Mouse (Mus musculus) macrophage (primary cell): ENCODE data around the gene Slx4. TPM values are rescaled to one million over a fixed set of nuclear protein-coding genes. Genes with fewer than 3 reads are reported as not detected.
"Not testable (repeated sequence)": the region's sequence is repeated elsewhere in the genome, so short reads cannot be mapped to it uniquely, and the experiment has no call there.

ENCODE experiments used
- H3K27ac ChIP-seq: fragments of 350-480 bp; formaldehyde crosslinking; 2 replicates; pipeline ENCODE4 v1.9.0; 2021
- H3K36me3 ChIP-seq: fragments of 350-480 bp; formaldehyde crosslinking; 2 replicates; pipeline ENCODE4 v1.9.0; 2021; ENCODE audit errors: inconsistent target
- H3K4me3 ChIP-seq: fragments of 350-480 bp; formaldehyde crosslinking; 2 replicates; pipeline ENCODE4 v1.9.0; 2021; ENCODE audit errors: inconsistent target
- H3K79me2 ChIP-seq: fragments of 350-480 bp; formaldehyde crosslinking; 2 replicates; pipeline ENCODE4 v1.9.0; 2021; ENCODE audit errors: inconsistent target
- WGBS: methylation state at CpG from one replicate; pipeline ENCODE4 v1.1.7; 2026; ENCODE audit warnings: inconsistent platforms; ENCODE audit not compliant: missing documents; 5-methylcytosine and 5-hydroxymethylcytosine counted together
- polyA plus RNA-seq: library from polyadenylated mRNA; stranded (reverse); fragments of 250-400 nt; gene quantifications from 3 replicates; pipeline ENCODE4 v1.2.4, GENCODE M21; 2018; ENCODE audit warnings: inconsistent platforms

Slx4 gene
- polyA plus RNA-seq, 1 experiment from 2014 or later: 28.0 TPM

DNA sequence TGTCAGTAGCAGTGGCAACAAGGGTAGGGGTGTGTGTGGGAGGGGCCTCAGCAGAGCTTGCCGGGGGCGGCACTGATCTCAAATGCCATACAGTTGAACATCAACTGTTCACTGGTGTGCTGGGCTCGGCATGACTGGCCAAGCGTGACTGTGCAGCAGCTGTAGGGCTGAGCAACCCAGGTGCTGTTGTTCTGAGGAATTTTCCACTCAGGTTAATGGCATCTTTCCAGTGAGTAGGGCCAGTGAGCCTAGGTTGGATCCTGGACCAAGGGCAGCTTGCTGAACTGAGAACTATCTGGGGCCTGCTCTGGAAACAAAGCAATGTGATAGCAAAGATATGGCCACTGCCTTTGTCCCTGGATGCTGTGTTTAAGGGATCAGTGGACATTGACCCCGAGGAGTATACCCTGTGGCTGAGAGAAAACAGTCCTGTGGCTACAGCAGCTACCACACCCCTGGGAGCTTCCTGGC, 25.8 kb upstream of the Slx4 start:
- H3K36me3 ChIP-seq: no peaks in the 10 kb centered on the region
- WGBS: 89% methylated on average over 5 of the region's 5 CpGs
- H3K4me3 ChIP-seq: no peak overlapping the region
- H3K79me2 ChIP-seq: no peaks in the 10 kb centered on the region
- no peak overlapping the region for H3K27ac ChIP-seq

DNA sequence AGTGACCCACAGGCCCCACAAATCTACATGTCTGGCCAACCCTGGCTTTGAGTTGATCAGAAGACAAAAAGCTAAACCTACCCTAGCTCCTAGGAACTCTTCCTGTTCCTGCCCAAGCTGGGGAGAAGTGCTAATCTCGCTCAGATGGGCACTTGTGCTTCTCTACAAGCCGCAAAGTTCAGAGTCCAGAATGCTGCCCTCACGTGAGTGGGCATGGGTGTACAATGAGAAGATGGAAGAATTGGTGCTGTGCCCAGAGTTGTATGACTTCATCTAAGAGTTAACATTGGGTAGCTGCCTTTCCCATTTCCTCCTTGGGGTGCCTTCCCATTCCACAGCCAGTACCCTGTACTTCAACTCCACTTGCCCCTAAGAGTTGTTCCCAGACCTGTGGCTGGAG, 23.6 kb upstream of the Slx4 start:
- Histone ChIP-seq H3K4me3 (no peak overlapping the region), H3K79me2 (no peaks in the 10 kb centered on the region)

DNA sequence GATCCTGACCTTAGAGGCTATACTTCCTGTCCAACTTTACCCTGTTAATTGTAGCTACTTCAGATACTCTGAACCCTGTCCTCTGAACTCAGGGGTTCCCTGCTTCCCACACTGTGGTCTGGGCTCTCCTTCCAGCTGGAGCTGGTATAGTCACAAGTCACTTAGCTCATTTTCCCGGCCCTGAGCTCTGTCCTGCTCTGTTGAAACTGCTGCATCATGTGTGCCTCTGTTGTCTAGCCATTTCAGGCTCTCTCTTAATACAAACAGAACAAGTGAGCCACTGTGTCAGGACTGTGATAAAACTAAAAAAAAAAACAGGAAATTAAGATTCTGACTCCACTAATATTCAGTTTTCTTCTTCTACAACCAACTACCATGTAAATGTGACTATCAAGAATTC, 23.1 kb upstream of the Slx4 start:
- Histone ChIP-seq H3K36me3 (no peaks in the 10 kb centered on the region), H3K27ac (no peak overlapping the region), H3K79me2 (no peaks in the 10 kb centered on the region), H3K4me3 (no peak overlapping the region)
- WGBS: 38% methylated on average over 1 of the region's 1 CpGs

More for the DNA sequence above, 23.6 kb upstream of the Slx4 start:
- Histone ChIP-seq H3K36me3 (no peaks in the 10 kb centered on the region), H3K27ac (no peak overlapping the region)
- WGBS: 90% methylated on average over 3 of the region's 3 CpGs

DNA sequence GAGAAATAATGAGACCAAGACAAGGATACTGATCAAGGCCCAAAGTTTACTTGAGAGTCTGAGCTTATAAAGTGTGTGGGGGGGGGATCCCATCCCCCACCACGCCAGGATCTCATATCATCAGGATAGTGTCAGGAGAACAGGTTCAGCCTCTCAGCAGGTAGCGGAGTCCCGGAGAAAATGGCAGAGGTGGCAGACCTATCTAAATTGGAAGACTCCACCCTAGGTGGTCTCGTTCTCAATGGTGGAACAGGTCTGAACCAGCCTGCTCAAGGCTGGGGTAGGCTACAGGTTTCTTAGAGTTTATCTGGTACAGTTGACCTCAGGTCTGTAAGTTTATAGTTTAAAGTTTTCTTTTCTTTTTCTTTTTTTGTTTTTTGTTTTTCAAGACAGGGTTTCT, 19.1 kb upstream of the Slx4 start:
- H3K27ac ChIP-seq: no peak overlapping the region
- whole genome bisulfite sequencing: 85% methylated on average over 4 of the region's 4 CpGs

DNA sequence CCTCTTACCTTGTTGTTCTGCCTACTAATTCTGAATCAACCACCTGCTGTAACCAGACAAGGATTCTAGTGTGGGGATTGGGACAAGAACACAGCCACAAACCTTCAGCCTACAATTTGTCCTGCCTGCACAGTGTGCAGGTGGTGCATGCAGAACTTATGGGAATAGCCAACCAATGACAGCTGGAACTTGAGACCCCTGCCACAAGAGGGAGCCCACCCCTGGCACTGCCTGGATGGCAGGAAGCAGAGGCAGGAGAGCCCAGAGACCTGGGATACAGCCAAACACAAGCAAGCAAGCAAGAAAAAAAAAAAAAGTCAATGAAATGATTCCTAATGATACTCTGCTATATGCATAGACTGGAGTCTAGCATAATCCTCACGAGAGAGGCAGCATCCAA, 17.7 kb upstream of the Slx4 start:
- WGBS: 89% methylated on average over 1 of the region's 1 CpGs
- H3K27ac ChIP-seq: no peak overlapping the region
- no peaks in the 10 kb centered on the region for H3K36me3 ChIP-seq
- H3K4me3 ChIP-seq: no peak overlapping the region
- H3K79me2 ChIP-seq: no peaks in the 10 kb centered on the region

More for the DNA sequence above, 19.1 kb upstream of the Slx4 start:
- Histone ChIP-seq H3K36me3 (no peaks in the 10 kb centered on the region), H3K4me3 (no peak overlapping the region), H3K79me2 (no peaks in the 10 kb centered on the region)

DNA sequence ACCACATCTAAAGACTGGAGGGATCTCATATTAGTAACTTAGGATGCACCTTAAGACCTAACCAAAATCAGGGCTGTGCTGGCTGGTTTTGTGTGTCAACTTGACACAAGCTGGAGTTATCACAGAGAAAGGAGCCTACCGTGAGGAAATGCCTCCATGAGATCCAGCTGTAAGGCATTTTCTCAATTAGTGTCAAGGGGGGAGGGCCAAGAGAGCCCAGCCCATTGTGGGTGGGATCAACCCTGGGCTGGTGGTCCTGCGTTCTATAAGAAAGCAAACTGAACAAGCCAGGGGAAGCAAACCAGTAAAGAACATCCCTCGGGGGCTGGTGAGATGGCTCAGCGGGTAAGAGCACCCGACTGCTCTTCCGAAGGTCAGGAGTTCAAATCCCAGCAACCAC, 13.9 kb upstream of the Slx4 start:
- WGBS: 92% methylated on average over 2 of the region's 6 CpGs
- H3K79me2 ChIP-seq, H3K27ac ChIP-seq, H3K4me3 ChIP-seq, H3K36me3 ChIP-seq: not testable (repeated sequence)

DNA sequence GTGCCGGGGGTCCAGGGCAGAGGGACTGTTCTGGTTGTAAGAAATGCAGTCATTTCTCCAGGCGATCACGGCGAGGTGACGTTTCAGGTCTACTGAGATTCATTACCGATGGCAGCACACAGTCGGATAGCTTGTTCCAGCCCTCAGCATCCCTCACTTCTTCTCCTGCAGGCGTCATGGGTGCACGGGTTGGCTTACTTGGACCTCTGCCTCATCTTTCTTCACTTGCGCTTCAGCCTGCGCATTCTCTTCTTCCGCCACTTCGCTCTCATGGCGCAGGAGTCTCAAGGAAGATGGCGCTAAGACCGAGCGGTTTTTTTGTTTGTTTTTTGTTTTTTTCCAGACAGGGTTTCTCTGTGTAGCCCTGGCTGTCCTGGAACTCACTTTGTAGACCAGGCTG, 13.2 kb upstream of the Slx4 start:
- H3K79me2 ChIP-seq, H3K36me3 ChIP-seq, H3K4me3 ChIP-seq, H3K27ac ChIP-seq: not testable (repeated sequence)
- WGBS: 87% methylated on average over 17 of the region's 17 CpGs

DNA sequence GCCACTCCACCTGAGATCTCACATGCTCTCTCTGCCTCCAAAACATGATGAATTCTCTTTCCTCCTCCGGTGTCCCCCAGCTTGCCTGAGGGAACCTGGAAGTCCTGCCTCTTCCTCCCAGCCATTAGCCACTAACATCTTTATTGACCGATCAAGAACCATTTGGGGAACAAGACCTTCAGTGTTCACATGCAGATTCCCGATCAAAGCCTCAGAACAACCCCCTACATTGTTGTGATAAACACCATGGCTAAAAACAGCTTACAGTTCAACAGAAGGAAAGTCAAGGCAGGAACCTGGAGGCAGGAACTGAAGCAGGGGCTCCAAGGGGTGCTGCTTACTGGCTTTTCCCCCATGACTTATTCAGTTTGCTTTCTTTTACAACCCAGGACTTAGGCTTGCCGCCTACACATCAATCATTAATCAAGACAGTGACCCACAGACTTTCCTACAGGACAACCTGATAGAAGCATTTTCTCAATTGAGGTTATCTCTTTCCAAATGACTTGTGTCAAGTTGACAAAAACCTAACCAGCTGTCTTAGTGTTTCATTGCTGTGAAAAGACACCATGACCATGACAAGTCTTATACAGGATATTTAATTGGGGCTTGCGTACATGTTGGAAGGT, 10.6 kb upstream of the Slx4 start:
- Histone ChIP-seq H3K79me2 (no peaks in the 10 kb centered on the region), H3K36me3 (no peaks in the 10 kb centered on the region), H3K27ac (no peak overlapping the region), H3K4me3 (no peak overlapping the region)
- 90% methylated on average over 5 of the region's 5 CpGs for WGBS

DNA sequence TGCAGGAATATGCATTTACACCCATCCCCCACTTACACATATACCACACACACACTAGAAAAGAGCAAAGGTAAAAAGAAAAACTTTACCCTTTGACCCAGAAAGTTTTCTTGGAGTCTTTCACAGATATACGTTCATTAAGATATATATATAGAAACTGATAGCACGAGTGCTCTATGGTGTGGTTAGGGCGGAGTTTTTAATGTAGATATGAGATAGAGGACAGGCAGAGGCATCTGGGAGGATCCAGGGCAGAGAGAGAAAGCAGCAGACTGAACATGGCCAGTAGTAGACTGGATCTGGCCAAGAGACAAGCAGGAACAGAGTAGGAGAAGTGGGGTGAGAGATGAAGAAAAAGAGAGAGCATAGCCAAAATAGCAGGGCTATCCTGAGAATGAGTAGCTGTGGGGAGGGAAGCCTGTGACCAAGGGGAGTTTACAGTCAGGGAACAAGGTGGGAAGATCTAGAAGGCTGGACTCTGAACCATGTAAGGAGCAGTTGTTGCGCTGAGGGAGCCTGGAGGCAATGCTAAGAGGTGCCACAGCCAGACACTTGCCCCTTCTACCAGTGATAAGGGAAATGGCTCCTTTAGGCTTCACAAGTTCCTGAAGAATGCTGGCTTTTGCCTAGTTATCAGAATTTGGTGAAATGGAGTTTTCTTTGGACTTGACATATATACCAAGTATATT, 9.5 kb upstream of the Slx4 start:
- WGBS: 81% methylated on average over 4 of the region's 4 CpGs
- no peak overlapping the region for H3K27ac ChIP-seq
- no peak overlapping the region for H3K4me3 ChIP-seq
- H3K36me3 ChIP-seq: no peaks in the 10 kb centered on the region
- H3K79me2 ChIP-seq: no peaks in the 10 kb centered on the region

DNA sequence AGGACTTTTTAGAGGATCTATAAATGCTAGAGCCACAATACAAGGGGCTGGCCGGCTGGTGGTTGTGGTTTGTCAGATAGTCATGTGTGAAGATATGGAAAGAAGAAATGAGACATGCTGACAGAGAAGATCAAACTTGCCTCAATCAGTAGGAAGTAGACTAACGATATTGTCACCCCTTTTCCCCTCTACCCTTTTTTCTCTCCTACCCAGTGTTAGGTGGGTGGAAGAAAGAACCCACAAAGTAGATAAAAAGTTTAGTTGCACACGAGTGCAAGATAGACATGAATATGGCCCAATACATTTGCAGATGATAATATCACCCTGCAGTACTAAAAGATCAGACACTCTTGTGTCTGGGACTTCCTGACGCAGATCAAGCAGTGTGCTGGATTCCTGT, 15.2 kb downstream of the Slx4 start:
- H3K27ac ChIP-seq: no peak overlapping the region
- peaks cover 90% of the 10 kb centered on the region for H3K36me3 ChIP-seq
- H3K4me3 ChIP-seq: no peak overlapping the region
- H3K79me2 ChIP-seq: no peaks in the 10 kb centered on the region
- WGBS: 89% methylated on average over 4 of the region's 4 CpGs

DNA sequence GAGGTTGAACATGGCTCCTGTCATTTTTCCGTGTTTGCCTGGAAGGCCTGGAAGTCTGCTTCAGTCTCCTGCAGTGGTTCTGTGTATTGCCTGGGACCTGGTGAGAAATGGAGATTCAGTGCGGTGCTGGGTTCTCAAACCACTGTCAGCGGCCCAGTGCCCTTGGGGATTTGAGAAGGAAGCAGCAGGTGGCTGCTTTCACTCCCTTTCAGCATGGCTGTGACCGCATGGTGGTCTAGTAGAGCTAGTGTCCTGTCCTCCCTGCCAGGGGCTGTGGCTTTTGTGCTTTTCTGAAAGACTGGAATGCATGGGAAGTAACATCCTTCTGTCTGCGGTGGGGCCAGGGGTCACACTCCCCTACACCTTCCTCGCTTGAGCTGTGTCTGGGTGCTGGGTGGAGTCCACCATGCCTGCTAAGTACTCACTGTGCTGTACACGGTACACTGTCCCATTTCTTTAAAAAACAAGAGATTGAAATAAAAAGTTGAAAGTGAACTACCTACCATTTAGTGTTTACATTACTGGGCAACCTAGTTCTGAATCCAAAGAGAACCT, 20.3 kb downstream of the Slx4 start:
- WGBS: 92% methylated on average over 7 of the region's 7 CpGs
- H3K4me3 ChIP-seq: no peak overlapping the region
- no peaks in the 10 kb centered on the region for H3K79me2 ChIP-seq
- peaks cover 77% of the 10 kb centered on the region for H3K36me3 ChIP-seq
- H3K27ac ChIP-seq: no peak overlapping the region

DNA sequence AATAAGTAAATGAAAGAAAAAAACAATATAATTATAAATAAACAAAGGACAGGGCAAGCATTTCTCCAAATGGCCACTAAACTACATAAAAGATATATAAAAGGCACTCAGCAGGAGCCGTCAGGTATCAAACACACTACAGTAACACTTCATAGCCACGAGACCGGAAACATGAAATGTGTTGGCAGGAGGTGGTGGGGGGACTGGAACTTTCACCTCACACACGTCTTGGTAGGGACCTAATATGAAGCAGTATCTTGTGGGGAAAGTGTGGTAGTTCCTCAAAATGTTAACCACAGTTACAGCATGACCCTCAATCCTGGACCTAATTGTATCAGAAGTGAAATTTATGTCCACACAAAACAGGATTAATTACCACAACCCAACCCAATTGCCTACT, 21.4 kb downstream of the Slx4 start:
- Histone ChIP-seq H3K27ac (no peak overlapping the region), H3K4me3 (no peak overlapping the region), H3K79me2 (no peaks in the 10 kb centered on the region), H3K36me3 (peaks cover 67% of the 10 kb centered on the region)
- 14% methylated on average over 4 of the region's 4 CpGs for WGBS

DNA sequence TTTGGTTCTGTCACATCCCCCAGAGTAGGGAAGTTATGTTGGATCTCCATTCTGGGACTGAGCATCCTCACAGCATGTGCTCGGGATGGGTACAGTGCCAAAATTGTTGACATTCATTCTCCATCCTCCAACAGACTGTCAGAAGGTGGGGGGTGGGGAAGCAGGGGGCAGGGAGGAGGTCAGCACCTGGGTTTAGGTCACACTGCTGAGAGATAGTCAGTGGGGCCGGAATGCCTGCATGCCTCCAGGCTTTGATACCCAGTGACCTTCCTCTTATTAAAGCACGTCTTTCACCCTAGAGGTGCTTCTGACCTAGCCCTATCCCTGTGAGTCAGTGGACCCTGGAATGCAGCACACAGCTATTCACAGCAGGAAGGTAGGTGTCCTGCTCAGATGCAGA, 26.9 kb downstream of the Slx4 start:
- 40% methylated on average over 3 of the region's 3 CpGs for WGBS
- Histone ChIP-seq H3K36me3 (peaks cover 29% of the 10 kb centered on the region; the same call in 1 of the 2 replicates), H3K4me3 (no peak overlapping the region), H3K79me2 (no peaks in the 10 kb centered on the region), H3K27ac (no peak overlapping the region)

DNA sequence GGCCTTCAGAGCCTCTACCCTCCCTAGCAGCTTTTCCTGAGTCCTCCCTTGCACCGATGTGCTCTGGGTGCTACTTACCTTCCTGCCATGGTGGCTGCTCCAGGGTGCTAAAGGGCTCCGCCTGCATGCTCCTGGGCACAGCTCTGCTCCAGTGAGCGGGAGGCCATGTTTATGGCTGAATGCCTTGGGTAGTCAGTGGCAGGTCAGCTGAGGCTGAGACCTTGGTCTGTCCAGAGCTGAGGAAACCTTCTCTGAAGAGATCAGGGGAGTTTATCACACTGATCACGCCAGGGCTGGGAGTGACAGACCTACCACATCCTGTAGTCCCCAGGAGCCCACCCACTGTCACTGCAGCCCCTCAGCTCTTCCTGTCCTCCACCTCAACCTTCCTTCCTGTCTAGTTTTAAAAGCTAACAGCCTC, 27.3 kb downstream of the Slx4 start, which contains the start of gene Nlrc3:
TSS of gene Nlrc3 (minus strand) at position 382 of the 421 bp plus-strand sequence.
- Histone ChIP-seq H3K4me3 (no peak within 1 kb of the TSS), H3K27ac (no peak within 1 kb of the TSS), H3K36me3 (peaks cover 26% of the 10 kb centered on the region; the same call in 1 of the 2 replicates), H3K79me2 (no peaks in the 10 kb centered on the region)
- WGBS: 39% methylated on average over 4 of the region's 4 CpGs

DNA sequence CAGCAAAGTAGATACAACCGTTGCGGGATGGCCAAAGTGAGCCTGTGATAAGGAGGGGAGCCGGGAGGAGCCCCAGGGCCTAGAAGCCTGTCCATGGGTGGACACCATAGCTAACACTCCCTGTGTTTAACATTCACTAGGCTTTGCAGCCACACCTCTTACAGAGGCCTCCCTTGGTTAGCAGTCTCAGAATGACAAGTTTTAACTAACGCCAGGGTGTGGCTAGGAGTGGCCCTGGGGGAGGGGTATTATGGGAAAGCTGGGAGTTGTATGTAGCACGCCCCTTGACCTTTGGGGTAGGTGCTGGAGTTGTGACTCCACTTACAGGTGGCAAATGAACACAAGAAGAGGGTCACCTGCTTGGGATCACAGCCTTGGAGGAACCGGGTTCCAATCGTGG, 27.9 kb downstream of the Slx4 start:
- no peaks in the 10 kb centered on the region for H3K79me2 ChIP-seq
- no peak overlapping the region for H3K4me3 ChIP-seq
- 93% methylated on average over 7 of the region's 7 CpGs for WGBS
- no peak overlapping the region for H3K27ac ChIP-seq
- H3K36me3 ChIP-seq: peaks cover 20% of the 10 kb centered on the region; the same call in 1 of the 2 replicates
